Mouse (Mus musculus) gonadal fat pad, adult 2 months (tissue): ENCODE measurements around the gene Sephs2. TPM values are rescaled to one million over a fixed set of nuclear protein-coding genes. Genes with fewer than 3 reads are reported as not detected.

Experiments
- DNase-seq: peaks from one replicate; pipeline ENCODE4 v3.0.0-alpha.2; 2012; ENCODE audit warnings: low read depth
- polyA plus RNA-seq: library from polyadenylated mRNA; depleted of rRNA; stranded (reverse); fragments of >200 nt; gene quantifications from 2 replicates; pipeline ENCODE4 v1.2.3, GENCODE M21; 2012; rRNA removed

Sephs2 gene
- polyA plus RNA-seq = 21.3 and 22.8 TPM in 2 replicates

GRCm38 (mm10) chr7:127273925-127274789 lies at the start of gene Sephs2:
Sephs2 (minus strand) TSS chr7:127274055.
- peak; percentile 70 for DNase-seq

GRCm38 (mm10) chr7:127322085-127322484 lies 48.2 kb upstream of the Sephs2 start:
- no peak for DNase-seq

- DNase-seq = no peak
These were observed 47.3 kb upstream of the Sephs2 start for GRCm38 (mm10) chr7:127321106-127321505.

- DNase-seq = no peak
These were observed 40.1 kb upstream of the Sephs2 start for GRCm38 (mm10) chr7:127313912-127314311.

- DNase-seq = no peak
These were observed 36.1 kb upstream of the Sephs2 start for GRCm38 (mm10) chr7:127309951-127310350.

- DNase-seq = peak; percentile 16
These were observed 35.0 kb upstream of the Sephs2 start for GRCm38 (mm10) chr7:127308887-127309286.

- no peak for DNase-seq
These were observed 34.6 kb upstream of the Sephs2 start for GRCm38 (mm10) chr7:127308431-127308830.

- DNase-seq = no peak
These were observed 23.8 kb upstream of the Sephs2 start for GRCm38 (mm10) chr7:127297586-127298193.

- DNase-seq = no peak
These were observed 23.1 kb upstream of the Sephs2 start for GRCm38 (mm10) chr7:127296786-127297555.

GRCm38 (mm10) chr7:127296098-127296497 lies 22.2 kb upstream of the Sephs2 start, which contains the start of gene Itgal:
Itgal (plus strand) TSS chr7:127296260.
- no peak for DNase-seq

- no peak for DNase-seq
These were observed 16.3 kb upstream of the Sephs2 start for GRCm38 (mm10) chr7:127290142-127290541.

GRCm38 (mm10) chr7:127289306-127289705 lies 15.5 kb upstream of the Sephs2 start:
- DNase-seq = no peak

GRCm38 (mm10) chr7:127287940-127288339 lies 14.1 kb upstream of the Sephs2 start:
- no peak for DNase-seq

GRCm38 (mm10) chr7:127285154-127285553 lies 11.3 kb upstream of the Sephs2 start:
- DNase-seq = no peak

GRCm38 (mm10) chr7:127282190-127282589 lies 8.3 kb upstream of the Sephs2 start:
- no peak for DNase-seq

GRCm38 (mm10) chr7:127281114-127281513 lies 7.3 kb upstream of the Sephs2 start:
- no peak for DNase-seq

GRCm38 (mm10) chr7:127280092-127280491 lies 6.2 kb upstream of the Sephs2 start:
- no peak for DNase-seq

GRCm38 (mm10) chr7:127278311-127278710 lies 4.5 kb upstream of the Sephs2 start:
- no peak for DNase-seq

GRCm38 (mm10) chr7:127276519-127276961 lies 2.7 kb upstream of the Sephs2 start:
- no peak for DNase-seq

- DNase-seq = no peak
These were observed 534 bp downstream of the Sephs2 start for GRCm38 (mm10) chr7:127273118-127273923.

- DNase-seq = no peak
These were observed 1.3 kb downstream of the Sephs2 start for GRCm38 (mm10) chr7:127272566-127272965.
